Mouse (Mus musculus) small intestine, adult 2 months (tissue): ENCODE data around the gene Cfdp1. TPM values are rescaled to one million over a fixed set of nuclear protein-coding genes. Genes with fewer than 3 reads are reported as not detected.

ENCODE experiments used
- H3K27ac ChIP-seq: fragments of 200-500 bp; 2 replicates; pipeline ENCODE4 v1.5.1; 2012; ENCODE audit warnings: low read depth, low read length, control low read depth, inconsistent platforms; ENCODE audit not compliant: insufficient read depth
- H3K27me3 ChIP-seq: fragments of 200-500 bp; 2 replicates; pipeline ENCODE4 v1.6.1; 2012; ENCODE audit warnings: mild to moderate bottlenecking, moderate library complexity, low read length, inconsistent platforms; ENCODE audit not compliant: control insufficient read depth, insufficient read depth
- H3K36me3 ChIP-seq: fragments of 200-500 bp; 2 replicates; pipeline ENCODE4 v1.6.1; 2012; ENCODE audit warnings: mild to moderate bottlenecking, low read length, control low read depth, inconsistent platforms; ENCODE audit not compliant: control insufficient read depth, insufficient read depth
- H3K4me1 ChIP-seq: fragments of 200-500 bp; 2 replicates; pipeline ENCODE4 v1.6.1; 2012; ENCODE audit warnings: low read length, inconsistent platforms, mixed read lengths; ENCODE audit not compliant: control insufficient read depth, insufficient read depth, insufficient read length
- H3K4me3 ChIP-seq: fragments of 200-500 bp; 2 replicates; pipeline ENCODE4 v1.5.1; 2012; ENCODE audit warnings: low read depth, mild to moderate bottlenecking, control low read depth, inconsistent platforms, low read length, moderate library complexity
- CTCF ChIP-seq: fragments of 200-500 bp; IDR thresholded peaks from 2 replicates; pipeline ENCODE4 v1.5.1; 2012; ENCODE audit warnings: low read depth, mild to moderate bottlenecking, control low read depth, inconsistent platforms, low read length, moderate library complexity, mixed read lengths; ENCODE audit not compliant: insufficient replicate concordance, insufficient read length; ENCODE audit errors: extremely low read depth
- POLR2A ChIP-seq: fragments of 200-500 bp; IDR thresholded peaks from 2 replicates; pipeline ENCODE4 v1.6.1; 2012; ENCODE audit warnings: low read depth, mild to moderate bottlenecking, control low read depth, inconsistent platforms, low read length, moderate library complexity
- WGBS: fragments of 180-500 bp; shearing (Covaris S2); methylation state at CpG from one replicate; pipeline ENCODE4 v1.1.7; 2018; 5-methylcytosine and 5-hydroxymethylcytosine counted together
- polyA plus RNA-seq: library from polyadenylated mRNA; depleted of rRNA; stranded (reverse); fragments of >200 nt; gene quantifications from 2 replicates; pipeline ENCODE4 v1.2.3, GENCODE M21; 2012

Gene Cfdp1
- polyA plus RNA-seq, 1 experiment = 0.25 TPM

- Histone ChIP-seq H3K4me1 (no peaks in the 10 kb centered on the region), H3K36me3 (0 out of 2 replicates have a peak, but pooled peaks cover 6% of the 10 kb centered on the region), H3K27ac (no peak overlapping the region), H3K27me3 (no peaks in the 10 kb centered on the region), H3K4me3 (no peak overlapping the region)
- 94% methylated on average over 4 of the region's 4 CpGs for WGBS
- no peak for TF ChIP-seq POLR2A
- TF ChIP-seq CTCF = no peak
Observed at GRCm38 (mm10) chr8:111815078-111815477, 39.0 kb downstream of the Cfdp1 start.

GRCm38 (mm10) chr8:111813818-111814217, 40.3 kb downstream of the Cfdp1 start:
- Histone ChIP-seq H3K4me1 (0 out of 2 replicates have a peak, but pooled peaks cover 2% of the 10 kb centered on the region), H3K36me3 (0 out of 2 replicates have a peak, but pooled peaks cover 4% of the 10 kb centered on the region), H3K27ac (no peak overlapping the region), H3K4me3 (no peak overlapping the region), H3K27me3 (no peaks in the 10 kb centered on the region)
- 93% methylated on average over 9 of the region's 9 CpGs for WGBS
- TF ChIP-seq CTCF = no peak
- TF ChIP-seq POLR2A = no peak

- 69% methylated on average over 1 of the region's 1 CpGs for WGBS
- no peak overlapping the region for H3K4me3 ChIP-seq
- no peak overlapping the region for H3K27ac ChIP-seq
- 0 out of 2 replicates have a peak, but pooled peaks cover 4% of the 10 kb centered on the region for H3K36me3 ChIP-seq
- H3K4me1 ChIP-seq = 0 out of 2 replicates have a peak, but pooled peaks cover 2% of the 10 kb centered on the region
- TF ChIP-seq CTCF (no peak), POLR2A (no peak)
- H3K27me3 ChIP-seq = no peaks in the 10 kb centered on the region
Observed at GRCm38 (mm10) chr8:111812835-111813234, 41.3 kb downstream of the Cfdp1 start.

GRCm38 (mm10) chr8:111810656-111811336, 43.3 kb downstream of the Cfdp1 start:
- TF ChIP-seq CTCF (no peak), POLR2A (no peak)

DNA sequence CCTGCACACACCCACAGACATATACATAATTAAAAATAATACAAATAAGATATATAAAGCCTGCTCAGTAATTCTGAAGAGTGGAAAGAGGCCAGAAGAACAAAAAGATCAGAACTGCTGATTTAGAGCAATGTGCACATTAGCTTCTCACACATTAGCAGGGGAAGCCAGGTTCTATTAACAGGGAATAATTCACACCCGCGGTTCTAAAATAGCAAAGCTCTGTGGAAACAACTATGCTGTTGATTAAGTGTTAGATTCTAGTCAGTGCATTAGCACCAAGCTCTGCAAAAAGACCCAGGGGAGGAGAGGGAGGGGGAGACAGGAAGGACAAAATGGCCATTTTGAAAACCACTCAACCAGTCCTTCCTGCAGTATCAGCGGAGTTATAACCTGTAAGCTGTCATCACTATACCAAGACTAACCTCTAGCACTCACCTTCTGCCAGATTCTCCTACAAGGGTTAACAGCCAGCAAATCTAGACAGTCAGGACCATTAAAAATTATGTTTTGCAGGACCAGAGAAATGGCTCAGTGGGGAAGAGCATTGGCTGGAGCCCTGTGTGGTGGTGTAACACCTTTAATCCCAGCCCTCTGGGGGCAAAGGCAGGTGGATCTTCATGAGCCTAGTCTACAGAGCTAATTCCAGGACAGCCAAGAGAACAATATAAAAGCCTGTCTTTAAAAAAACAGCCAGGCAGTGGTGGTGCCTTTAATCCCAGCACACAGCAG, 45.0 kb downstream of the Cfdp1 start:
- WGBS = 86% methylated on average over 3 of the region's 3 CpGs
- H3K4me3 ChIP-seq = no peak overlapping the region
- 0 out of 2 replicates have a peak, but pooled peaks cover 1% of the 10 kb centered on the region for H3K36me3 ChIP-seq
- H3K4me1 ChIP-seq = 0 out of 2 replicates have a peak, but pooled peaks cover 2% of the 10 kb centered on the region
- H3K27ac ChIP-seq = no peak overlapping the region
- H3K27me3 ChIP-seq = no peaks in the 10 kb centered on the region
- TF ChIP-seq CTCF (no peak), POLR2A (no peak)

More at GRCm38 (mm10) chr8:111810656-111811336, 43.3 kb downstream of the Cfdp1 start:
- Histone ChIP-seq H3K27me3 (no peaks in the 10 kb centered on the region), H3K27ac (no peak overlapping the region), H3K4me3 (no peak overlapping the region), H3K4me1 (0 out of 2 replicates have a peak, but pooled peaks cover 2% of the 10 kb centered on the region), H3K36me3 (0 out of 2 replicates have a peak, but pooled peaks cover 3% of the 10 kb centered on the region)
- 93% methylated on average over 2 of the region's 2 CpGs for WGBS

DNA sequence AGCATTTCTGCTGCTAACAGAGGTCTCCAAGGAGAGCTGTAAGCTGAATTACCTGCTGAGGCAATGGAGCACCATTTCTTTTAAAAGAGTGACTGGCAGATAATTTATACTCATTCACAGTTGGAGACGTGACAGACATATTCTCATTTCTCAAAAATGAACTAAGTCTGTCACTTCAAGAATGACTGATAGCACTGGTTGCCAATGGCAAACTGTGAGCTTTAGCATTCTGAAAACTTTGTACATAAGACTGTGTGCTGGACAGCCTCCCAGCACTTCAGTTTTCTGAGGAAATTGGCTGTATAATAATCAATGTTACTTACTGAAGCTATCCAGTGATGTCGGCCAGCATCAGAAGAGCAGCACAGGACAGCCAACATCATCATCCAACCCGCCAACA, 46.1 kb downstream of the Cfdp1 start:
- H3K36me3 ChIP-seq = no peaks in the 10 kb centered on the region; the same call in 1 of the 2 replicates
- 0 out of 2 replicates have a peak, but pooled peaks cover 2% of the 10 kb centered on the region for H3K4me1 ChIP-seq
- TF ChIP-seq CTCF (no peak), POLR2A (no peak)
- no peak overlapping the region for H3K4me3 ChIP-seq
- WGBS = 96% methylated on average over 3 of the region's 3 CpGs
- H3K27ac ChIP-seq = no peak overlapping the region
- H3K27me3 ChIP-seq = no peaks in the 10 kb centered on the region

GRCm38 (mm10) chr8:111803362-111803761, 50.7 kb downstream of the Cfdp1 start:
- WGBS = 87% methylated on average over 8 of the region's 8 CpGs
- TF ChIP-seq POLR2A (no peak), CTCF (no peak)
- H3K4me1 ChIP-seq = peaks cover 6% of the 10 kb centered on the region; the same call in 1 of the 2 replicates
- H3K4me3 ChIP-seq = no peak overlapping the region
- no peak overlapping the region for H3K27ac ChIP-seq
- no peaks in the 10 kb centered on the region; the same call in 1 of the 2 replicates for H3K36me3 ChIP-seq
- H3K27me3 ChIP-seq = no peaks in the 10 kb centered on the region
